Mouse (Mus musculus): ENCODE data around the gene Tspan32.

- TF ChIP-seq POLR2A (IDR thresholded peaks at IDR 0.05; ENCODE audit: insufficient read depth, low read depth, low read length): no peak
- TF ChIP-seq CTCF (IDR thresholded peaks at IDR 0.05; ENCODE audit: insufficient read depth, low read depth, low read length): no peak
Observed at GRCm38 (mm10) chr7:143058221-143058697, 53.4 kb downstream of the Tspan32 start.
